Comparison of ENCODE assay signal across 7 mouse cellular contexts in the genomic region with DNA sequence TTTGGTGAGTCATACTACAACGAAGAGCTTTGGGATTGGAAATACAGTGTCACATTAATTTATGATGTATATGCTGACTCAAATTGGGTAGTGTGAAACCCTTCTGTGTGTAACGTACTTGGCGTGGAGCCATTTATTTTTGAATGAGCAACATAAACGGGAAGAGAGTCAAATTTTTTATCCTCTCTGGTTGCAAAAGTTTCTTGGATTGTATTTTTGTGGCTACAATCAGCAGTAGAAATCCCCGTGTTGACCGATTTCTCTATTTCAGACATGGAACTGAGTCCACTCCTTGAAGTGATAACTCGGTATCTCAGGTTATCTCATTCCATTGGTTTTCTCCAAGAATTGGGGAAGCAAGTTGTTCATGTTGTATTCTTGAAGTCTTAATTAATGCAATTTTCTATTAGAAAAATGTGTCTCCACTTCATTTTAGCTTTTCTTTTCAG. TPM values are rescaled to one million over a fixed set of nuclear protein-coding genes. Genes with fewer than 3 reads are reported as not detected.
A peak's percentile ranks its signal among the peaks of the same experiment; 100 is the strongest.
DNase-seq lines count a peak whose midpoint lies in the region; ATAC-seq and TF ChIP-seq lines count a peak whose summit lies in the region.

No protein-coding gene starts in this region.

- H3K4me2 ChIP-seq in neural tube, embryonic 11.5 days (ENCODE audit: low read depth), result peak overlapping the region; percentile 79
- peak overlapping the region; percentile 68 for H3K4me2 ChIP-seq in embryonic facial prominence, embryonic 15.5 days (replicated peaks)
- H3K4me2 ChIP-seq in limb, embryonic 15.5 days, result peak overlapping the region; percentile 80

- H3K27me3 ChIP-seq in neural tube, embryonic 11.5 days (ENCODE audit: control insufficient read depth, insufficient read depth, low read length), result no peaks in the 10 kb centered on the region
- no peaks in the 10 kb centered on the region for H3K27me3 ChIP-seq in embryonic facial prominence, embryonic 15.5 days
- H3K27me3 ChIP-seq in limb, embryonic 15.5 days, result no peaks in the 10 kb centered on the region
- no peaks in the 10 kb centered on the region for H3K27me3 ChIP-seq in small intestine, adult 2 months (ENCODE audit: control insufficient read depth, insufficient read depth, low read length)

- H3K9ac ChIP-seq in neural tube, embryonic 11.5 days (ENCODE audit: low read length), result peak overlapping the region; percentile 98
- H3K9ac ChIP-seq in embryonic facial prominence, embryonic 15.5 days, result peak overlapping the region; percentile 100
- H3K9ac ChIP-seq in limb, embryonic 15.5 days, result peak overlapping the region; percentile 99

- no peak for TF ChIP-seq POLR2A in small intestine, adult 2 months (IDR thresholded peaks at IDR 0.05; ENCODE audit: low read depth, low read length)

- H3K4me1 ChIP-seq in neural tube, embryonic 11.5 days (ENCODE audit: control insufficient read depth, insufficient read depth, low read length), result peaks cover 12% of the 10 kb centered on the region
- H3K4me1 ChIP-seq in embryonic facial prominence, embryonic 15.5 days, result peaks cover 26% of the 10 kb centered on the region
- peaks cover 26% of the 10 kb centered on the region for H3K4me1 ChIP-seq in limb, embryonic 15.5 days
- peaks cover 17% of the 10 kb centered on the region for H3K4me1 ChIP-seq in small intestine, adult 2 months (ENCODE audit: control insufficient read depth, insufficient read depth, insufficient read length, low read length)

- no peaks in the 10 kb centered on the region for H3K9me3 ChIP-seq in neural tube, embryonic 11.5 days (ENCODE audit: control insufficient read depth, low read length)
- no peaks in the 10 kb centered on the region for H3K9me3 ChIP-seq in embryonic facial prominence, embryonic 15.5 days (replicated peaks)
- no peaks in the 10 kb centered on the region for H3K9me3 ChIP-seq in limb, embryonic 15.5 days

- ATAC-seq in neural tube, embryonic 11.5 days (ENCODE audit: insufficient read depth, low FRiP score, low TSS enrichment), result no peak
- no peak for ATAC-seq in embryonic facial prominence, embryonic 15.5 days (ENCODE audit: insufficient number of reproducible peaks, low FRiP score, low TSS enrichment, low read depth)
- ATAC-seq in limb, embryonic 15.5 days (ENCODE audit: insufficient number of reproducible peaks, low FRiP score, low TSS enrichment, low read depth), result no peak

- no peak for DNase-seq in neural tube, embryonic 11.5 days (ENCODE audit: low spot score)
- no peak for DNase-seq in neural tube, embryonic 10.5 days (ENCODE audit: extremely low spot score, low spot score)
- no peak for DNase-seq in cerebellum, adult 11-12 months
- DNase-seq in frontal cortex, postnatal 36 days (ENCODE audit: low spot score in 2 of 2), result no peak

- 5% methylated on average over 7 of the region's 7 CpGs for WGBS in neural tube, embryonic 11.5 days
- 4% methylated on average over 7 of the region's 7 CpGs for WGBS in embryonic facial prominence, embryonic 15.5 days
- WGBS in limb, embryonic 15.5 days, result 3% methylated on average over 7 of the region's 7 CpGs
- WGBS in small intestine, adult 2 months, result 0% methylated on average over 7 of the region's 7 CpGs

- TF ChIP-seq CTCF in small intestine, adult 2 months (IDR thresholded peaks at IDR 0.05; ENCODE audit: extremely low read depth, insufficient read length, insufficient replicate concordance, low read depth, low read length), result no peak

- H3K4me3 ChIP-seq in neural tube, embryonic 11.5 days (ENCODE audit: low read depth, low read length), result peak overlapping the region; percentile 99
- peak overlapping the region; percentile 96 for H3K4me3 ChIP-seq in embryonic facial prominence, embryonic 15.5 days (replicated peaks)
- peak overlapping the region; percentile 93 for H3K4me3 ChIP-seq in limb, embryonic 15.5 days
- peak overlapping the region; percentile 91; the same call in 1 of the 2 replicates for H3K4me3 ChIP-seq in small intestine, adult 2 months (ENCODE audit: low read depth, low read length)

- H3K36me3 ChIP-seq in neural tube, embryonic 11.5 days (ENCODE audit: control insufficient read depth, insufficient read depth, low read length), result no peaks in the 10 kb centered on the region
- H3K36me3 ChIP-seq in embryonic facial prominence, embryonic 15.5 days, result no peaks in the 10 kb centered on the region; the same call in 1 of the 2 replicates
- no peaks in the 10 kb centered on the region for H3K36me3 ChIP-seq in limb, embryonic 15.5 days
- H3K36me3 ChIP-seq in small intestine, adult 2 months (ENCODE audit: control insufficient read depth, insufficient read depth, low read length), result no peaks in the 10 kb centered on the region

- H3K27ac ChIP-seq in neural tube, embryonic 11.5 days (ENCODE audit: low read depth, low read length), result no peak overlapping the region
- H3K27ac ChIP-seq in embryonic facial prominence, embryonic 15.5 days (replicated peaks), result peak overlapping the region; percentile 99
- peak overlapping the region; percentile 100 for H3K27ac ChIP-seq in limb, embryonic 15.5 days
- H3K27ac ChIP-seq in small intestine, adult 2 months (ENCODE audit: insufficient read depth, low read depth, low read length), result no peak overlapping the region; the same call in 1 of the 2 replicates

RNA-seq across cellular contexts. Expression of a gene that starts 1.3 kb away (rescaled TPM):
- polyA plus RNA-seq in neural tube, embryonic 11.5 days (2014; fragmentation: Nextera tagmentation; extraction: Ambion mirVana), result 132 TPM in 2 replicates
- 76.9 and 80.4 TPM in 2 replicates for polyA plus RNA-seq in embryonic facial prominence, embryonic 15.5 days (2015; fragmentation: Nextera tagmentation; extraction: Ambion mirVana)
- polyA plus RNA-seq in limb, embryonic 15.5 days (2015; fragmentation: Nextera tagmentation; extraction: Ambion mirVana), result 64.4 and 73.9 TPM in 2 replicates
- 11.9 and 27.0 TPM in 2 replicates for polyA plus RNA-seq in small intestine, adult 2 months (2012; rRNA removed)

RNA-seq across cellular contexts. Expression of a gene that starts 45.5 kb away (rescaled TPM):
- polyA plus RNA-seq in neural tube, embryonic 11.5 days (2014; fragmentation: Nextera tagmentation; extraction: Ambion mirVana), result not detected in 2 replicates
- polyA plus RNA-seq in embryonic facial prominence, embryonic 15.5 days (2015; fragmentation: Nextera tagmentation; extraction: Ambion mirVana), result not detected in 2 replicates
- polyA plus RNA-seq in limb, embryonic 15.5 days (2015; fragmentation: Nextera tagmentation; extraction: Ambion mirVana), result not detected in 2 replicates
- polyA plus RNA-seq in small intestine, adult 2 months (2012; rRNA removed), result not detected in 2 replicates

Comparison
In these comparisons a context has a peak if more than half of its experiments do, and no peak if none do; other contexts are left out.
1. H3K27ac ChIP-seq: peak in embryonic facial prominence, embryonic 15.5 days (single experiment) and limb, embryonic 15.5 days (single experiment); none in neural tube, embryonic 11.5 days (single experiment) and small intestine, adult 2 months (single experiment).
2. Peak in every context shown above with its lines, with median percentiles within 50 percentile points of each other: H3K4me2 ChIP-seq, H3K4me3 ChIP-seq and H3K9ac ChIP-seq.